Comparison of ENCODE assay signal across 8 mouse cellular contexts in the genomic region with DNA sequence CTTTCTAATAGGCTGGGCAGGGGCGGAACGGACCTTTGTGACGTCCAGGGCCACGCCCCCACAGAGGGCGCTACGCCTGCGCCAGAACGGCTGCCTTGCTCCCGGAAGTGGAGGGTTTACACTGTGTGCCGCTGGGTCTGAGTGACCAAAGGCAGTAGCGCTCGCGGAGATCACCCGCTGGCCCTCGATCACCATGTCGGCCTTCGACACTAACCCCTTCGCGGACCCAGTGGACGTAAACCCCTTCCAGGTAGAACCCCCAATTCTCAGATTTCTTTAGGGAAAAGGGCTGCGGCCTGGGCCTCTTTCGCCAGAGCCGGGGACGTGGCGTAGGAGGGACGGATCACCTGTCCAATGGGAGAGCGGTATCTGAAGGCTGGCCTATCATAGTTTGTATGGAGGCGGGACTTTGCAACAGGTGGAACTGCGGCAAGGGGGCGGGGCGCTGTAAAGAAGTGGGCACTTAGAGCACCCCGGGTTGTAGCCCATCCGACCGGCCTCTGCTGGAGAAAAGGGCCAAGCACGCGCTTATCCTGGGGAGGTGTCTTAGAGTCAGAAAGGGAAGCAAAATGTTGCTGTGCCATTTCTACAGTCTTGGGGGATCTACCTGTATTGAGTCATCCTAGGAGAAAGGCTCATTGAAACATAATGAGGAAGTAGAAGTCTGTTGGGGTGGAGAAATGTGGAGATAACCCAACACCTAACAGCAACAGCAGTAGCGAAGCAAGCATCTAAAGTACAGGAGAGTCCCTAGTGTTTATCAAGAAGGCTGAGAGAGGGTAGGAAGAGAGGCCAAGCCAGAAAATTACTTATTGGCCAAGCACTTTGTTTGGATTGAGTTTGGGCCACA. TPM values are rescaled to one million over a fixed set of nuclear protein-coding genes. Genes with fewer than 3 reads are reported as not detected.
DNase-seq lines count a peak whose midpoint lies in the region; ATAC-seq and TF ChIP-seq lines count a peak whose summit lies in the region.

Gene Scamp2, plus strand, starts transcription at position 83 of the 850 bp plus-strand sequence.

- H3K27ac ChIP-seq in gastrocnemius, adult 2 months: peak within 1 kb of the TSS; percentile 97
- peak within 1 kb of the TSS; percentile 83 for H3K27ac ChIP-seq in hindbrain, postnatal 0 days
- peak within 1 kb of the TSS; percentile 96 for H3K27ac ChIP-seq in left cerebral cortex, adult 2 months

- H3K36me3 ChIP-seq in hindbrain, postnatal 0 days (ENCODE audit: insufficient read depth, low read length): no peaks in the 10 kb centered on the region

- peaks cover 19% of the 10 kb centered on the region for H3K4me1 ChIP-seq in hindbrain, postnatal 0 days (ENCODE audit: insufficient read depth, low read length)

- peak within 1 kb of the TSS; percentile 93 for H3K4me2 ChIP-seq in hindbrain, postnatal 0 days (ENCODE audit: low read depth, low read length)

- WGBS in hindbrain, postnatal 0 days: 1% methylated on average over 37 of the region's 37 CpGs

- H3K9me3 ChIP-seq in hindbrain, postnatal 0 days (ENCODE audit: low read length): no peaks in the 10 kb centered on the region

- no peaks in the 10 kb centered on the region for H3K27me3 ChIP-seq in hindbrain, postnatal 0 days (ENCODE audit: insufficient read depth, low read length)

- peak; percentile 29 for TF ChIP-seq CTCF in gastrocnemius, adult 2 months (IDR thresholded peaks at IDR 0.05)
- peak; percentile 50 for TF ChIP-seq CTCF in hindbrain, postnatal 0 days (IDR thresholded peaks at IDR 0.05; ENCODE audit: low read depth)
- no peak; the same call in none of the 2 replicates for TF ChIP-seq CTCF in left cerebral cortex, adult 2 months (IDR thresholded peaks at IDR 0.05)

- intact Hi-C loops in gastrocnemius, adult 2 months (cut with DNase I): no loop called here
- intact Hi-C loops in left cerebral cortex, adult 2 months (cut with DNase I): no loop called here

- ATAC-seq in hindbrain, postnatal 0 days: peak; percentile 99
- peak; percentile 83 for ATAC-seq in megakaryocyte, adult 5-6 weeks (ENCODE audit: poor library complexity, severe bottlenecking)

- peak within 1 kb of the TSS; percentile 85 for H3K4me3 ChIP-seq in gastrocnemius, adult 2 months
- H3K4me3 ChIP-seq in hindbrain, postnatal 0 days (ENCODE audit: low read length): peak within 1 kb of the TSS; percentile 77
- peak within 1 kb of the TSS; percentile 70 for H3K4me3 ChIP-seq in left cerebral cortex, adult 2 months

- peak; percentile 75 for DNase-seq in WW6 (ENCODE audit: low read depth, low spot score)
- peak; percentile 80 to 92 for DNase-seq in cerebellum, postnatal 4 days (ENCODE audit: low spot score in 2 of 2)
- DNase-seq in gastrocnemius, adult 2 months: peak; percentile 96
- peak; percentile 97 for DNase-seq in hindbrain, postnatal 0 days (ENCODE audit: low spot score)
- DNase-seq in left cerebral cortex, adult 2 months (ENCODE audit: extremely low spot score in 1 of 2, low spot score in 2 of 2): peak; percentile 92 to 95
- peak; percentile 94 to 97 for DNase-seq in right cerebral cortex, adult 2 months (ENCODE audit: low spot score in 2 of 2)
- DNase-seq in urinary bladder, postnatal 14 days (ENCODE audit: low spot score): peak; percentile 94

- H3K9ac ChIP-seq in hindbrain, postnatal 0 days (replicated peaks; ENCODE audit: low read length): peak within 1 kb of the TSS; percentile 67

RNA-seq across cellular contexts. Expression of gene Scamp2, which starts in this region (rescaled TPM):
- 10 to 100 TPM; 39.6 to 46.4 TPM for total RNA-seq in gastrocnemius, adult 2 months (2021)
- total RNA-seq in hindbrain, postnatal 0 days (2014; rRNA removed): 50.5 and 53.1 TPM in 2 replicates
- 47.4 and 49.3 TPM in 2 replicates for polyA plus RNA-seq in hindbrain, postnatal 0 days (2015; fragmentation: Nextera tagmentation; extraction: Ambion mirVana)
- total RNA-seq in left cerebral cortex, adult 2 months (2021): 10 to 100 TPM; 19.8 to 22.3 TPM
- total RNA-seq in megakaryocyte, adult 5-6 weeks (2015): 89.5 and 90.0 TPM in 2 replicates
- 36.3 and 40.0 TPM in 2 replicates for total RNA-seq in megakaryocyte, adult 5-6 weeks (2017)

Comparison
In these comparisons a context has a peak if more than half of its experiments do, and no peak if none do; other contexts are left out.
1. Peak in every context shown above with its lines: DNase-seq, ATAC-seq, H3K4me3 ChIP-seq and H3K27ac ChIP-seq.